Mouse (Mus musculus) left cerebral cortex, adult 2 months (tissue): ENCODE measurements around the gene 1700016K19Rik. TPM values are rescaled to one million over a fixed set of nuclear protein-coding genes. Genes with fewer than 3 reads are reported as not detected.

Experiments used
- DNase-seq, 2 experiments: peaks; one replicate each; pipeline ENCODE4 v3.0.0; 2021 to 2022; ENCODE audit warnings: low spot score in 2 of 2, mixed read lengths in 1 of 2; ENCODE audit errors: extremely low spot score in 1 of 2
- H3K27ac ChIP-seq: fragments of 200-600 bp; 2 replicates; pipeline ENCODE4 v1.8.1; 2022
- H3K4me3 ChIP-seq: fragments of 200-600 bp; 2 replicates; pipeline ENCODE4 v1.8.1; 2022
- CTCF ChIP-seq: fragments of 200-600 bp; IDR thresholded peaks from 2 replicates; pipeline ENCODE4 v1.8.1; 2022; ENCODE audit warnings: antibody characterized with exemption, mild to moderate bottlenecking, moderate library complexity
- intact Hi-C: fragments of 180-260 bp; cut with DNase I; formaldehyde crosslinking; loops from one replicate; pipeline ENCODE4 v1.15.1; 2025
- total RNA-seq, 2 experiments: library from RNA; stranded (reverse); gene quantifications; 2 replicates each; pipeline ENCODE4 v1.2.3; 2021

1700016K19Rik gene
- total RNA-seq, 2 experiments from 2014 or later: 2.7 to 3.9 TPM

- H3K27ac ChIP-seq: no peak overlapping the region
- no peak for DNase-seq
- intact Hi-C loops: no loop called here
- no peak for TF ChIP-seq CTCF
- H3K4me3 ChIP-seq: no peak overlapping the region
Measured at GRCm38 (mm10) chr11:76015814-76016213, 16.1 kb downstream of the 1700016K19Rik start.

GRCm38 (mm10) chr11:76019879-76020278 is 20.2 kb downstream of the 1700016K19Rik start:
- Histone ChIP-seq H3K4me3 (no peak overlapping the region), H3K27ac (no peak overlapping the region)
- intact Hi-C loops: no loop called here
- no peak for DNase-seq
- no peak for TF ChIP-seq CTCF

GRCm38 (mm10) chr11:76020916-76021315 is 21.2 kb downstream of the 1700016K19Rik start:
- no peak for TF ChIP-seq CTCF
- intact Hi-C loops: no loop called here

DNA sequence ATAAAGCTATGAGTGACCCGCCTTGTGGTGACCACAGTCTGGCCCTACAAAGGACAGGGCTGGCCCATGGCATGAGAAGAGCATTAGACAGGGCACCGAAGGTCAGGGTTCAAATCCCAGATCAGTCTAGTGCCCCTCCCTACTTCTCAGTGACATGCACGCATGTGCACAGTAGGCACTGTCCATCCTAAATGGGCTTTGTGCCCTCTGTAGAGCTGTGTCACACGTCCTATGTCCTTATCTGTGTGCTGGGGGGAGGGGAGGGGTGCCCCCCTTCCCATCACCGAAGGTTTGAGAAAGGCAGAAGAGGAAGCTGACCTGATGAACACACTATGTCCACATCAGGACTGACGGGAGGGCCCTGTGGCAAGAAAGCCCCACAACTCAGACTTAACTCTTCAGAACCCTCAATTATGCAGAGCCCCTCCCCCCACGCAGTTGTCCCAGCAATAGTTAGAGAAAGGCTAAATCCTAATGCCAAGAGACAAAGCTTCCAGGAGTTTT is 25.4 kb downstream of the 1700016K19Rik start:
- intact Hi-C loops: no loop called here
- no peak for TF ChIP-seq CTCF

More at GRCm38 (mm10) chr11:76020916-76021315, 21.2 kb downstream of the 1700016K19Rik start:
- no peak overlapping the region for H3K27ac ChIP-seq
- no peak for DNase-seq
- no peak overlapping the region for H3K4me3 ChIP-seq

DNA sequence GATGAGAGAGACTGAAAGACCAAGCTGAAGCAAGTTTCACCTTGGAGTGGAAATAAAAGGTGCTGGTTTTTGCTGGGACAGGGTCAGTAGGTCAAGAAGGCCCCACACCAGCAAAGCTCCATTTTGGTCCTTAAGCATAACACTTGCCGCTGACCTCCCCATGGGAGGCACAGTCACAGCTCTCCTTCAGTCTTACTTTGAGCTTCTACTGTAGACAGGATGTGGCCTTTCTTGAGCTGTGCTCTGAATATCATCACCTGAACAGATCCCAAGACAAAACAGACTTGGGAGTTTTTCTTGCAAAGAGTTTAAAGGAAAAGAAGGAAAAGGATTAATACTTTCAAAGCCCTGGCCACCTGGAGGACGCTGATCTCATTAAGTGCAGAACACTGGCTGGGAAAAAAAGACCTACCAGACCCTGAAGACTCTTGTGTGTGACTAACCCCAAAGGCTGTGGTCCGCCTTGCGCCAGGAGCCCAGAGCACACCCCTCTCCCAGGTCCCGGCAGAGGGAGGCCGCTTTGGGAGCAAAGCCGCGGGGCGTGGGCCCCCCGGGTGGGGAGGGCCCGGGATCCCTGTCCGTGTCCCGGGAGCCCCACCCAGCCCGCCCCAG is 26.9 kb downstream of the 1700016K19Rik start:
- TF ChIP-seq CTCF: no peak
- Histone ChIP-seq H3K27ac (no peak overlapping the region), H3K4me3 (peak overlapping the region; percentile 69)
- intact Hi-C loops: no loop called here
- DNase-seq: no peak

More for the DNA sequence above, 25.4 kb downstream of the 1700016K19Rik start:
- Histone ChIP-seq H3K4me3 (no peak overlapping the region), H3K27ac (no peak overlapping the region)
- no peak for DNase-seq

GRCm38 (mm10) chr11:76027139-76028071 is 27.7 kb downstream of the 1700016K19Rik start, which contains the start of gene Rflnb:
Rflnb (minus strand) TSS chr11:76027782.
- H3K27ac ChIP-seq: no peak within 1 kb of the TSS
- intact Hi-C loops: no loop called here

GRCm38 (mm10) chr11:76028072-76028465 is 28.4 kb downstream of the 1700016K19Rik start:
- intact Hi-C loops: no loop called here
- Histone ChIP-seq H3K27ac (no peak overlapping the region), H3K4me3 (peak overlapping the region; percentile 69)
- TF ChIP-seq CTCF: no peak
- no peak for DNase-seq

More at GRCm38 (mm10) chr11:76027139-76028071, 27.7 kb downstream of the 1700016K19Rik start, which contains the start of gene Rflnb:
- H3K4me3 ChIP-seq: peak within 1 kb of the TSS; percentile 69
- DNase-seq: peak; percentile 70 to 71
- TF ChIP-seq CTCF: peak; percentile 44

DNA sequence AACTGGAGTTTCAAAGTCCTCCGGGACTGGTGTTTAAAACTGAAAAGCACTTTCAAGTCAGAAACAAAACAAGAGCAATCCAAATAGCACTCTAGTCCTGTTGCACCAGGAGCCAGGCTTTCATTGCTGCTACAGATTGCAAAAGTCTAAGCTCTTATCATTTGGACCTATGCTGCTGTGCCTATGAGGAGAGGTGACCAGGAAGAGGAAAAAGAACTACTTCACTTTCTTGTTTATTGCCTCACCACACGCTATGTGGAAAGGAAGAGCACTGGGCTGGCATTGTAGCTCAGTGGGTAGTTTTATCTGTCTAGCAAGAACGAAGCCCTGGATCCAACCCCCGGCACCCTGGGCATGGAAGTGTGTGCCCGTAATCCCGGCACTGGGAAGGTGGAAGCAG is 33.6 kb downstream of the 1700016K19Rik start:
- no peak for TF ChIP-seq CTCF
- no peak overlapping the region for H3K4me3 ChIP-seq
- peak overlapping the region; percentile 7; the same call in 1 of the 2 replicates for H3K27ac ChIP-seq
- intact Hi-C loops: no loop called here
- no peak for DNase-seq

GRCm38 (mm10) chr11:76033836-76034235 is 34.1 kb downstream of the 1700016K19Rik start:
- no peak for DNase-seq
- TF ChIP-seq CTCF: no peak
- Histone ChIP-seq H3K27ac (peak overlapping the region; percentile 7; the same call in 1 of the 2 replicates), H3K4me3 (no peak overlapping the region)
- intact Hi-C loops: no loop called here

GRCm38 (mm10) chr11:76035182-76035581 is 35.5 kb downstream of the 1700016K19Rik start:
- no peak for DNase-seq
- Histone ChIP-seq H3K27ac (no peak overlapping the region), H3K4me3 (no peak overlapping the region)
- no peak for TF ChIP-seq CTCF
- intact Hi-C loops: no loop called here

- intact Hi-C loops: no loop called here
- no peak for TF ChIP-seq CTCF
- H3K27ac ChIP-seq: no peak overlapping the region
- no peak for DNase-seq
- no peak overlapping the region for H3K4me3 ChIP-seq
Measured at GRCm38 (mm10) chr11:76037581-76038294, 38.0 kb downstream of the 1700016K19Rik start.
